Mouse (Mus musculus) spleen, postnatal 14 days (tissue): ENCODE measurements around the gene Sept7.
"Not testable (repeated sequence)": the region's sequence is repeated elsewhere in the genome, so short reads cannot be mapped to it uniquely, and the experiment has no call there.

Experiments
- DNase-seq, 2 experiments: peaks; one replicate each; pipeline ENCODE4 v3.0.0; 2021 to 2022; ENCODE audit warnings: low spot score in 2 of 2

Sept7 gene

GRCm38 (mm10) chr9:25252283-25252726 lies at the start of gene Sept7:
Gene Sept7, plus strand, starts transcription at chr9:25252439.
- DNase-seq, result peak; percentile 98

- DNase-seq, result no peak
Measured at GRCm38 (mm10) chr9:25208087-25208803, 44.0 kb upstream of the Sept7 start.

GRCm38 (mm10) chr9:25212309-25213163 lies 39.7 kb upstream of the Sept7 start:
- DNase-seq, result no peak

- DNase-seq, result no peak
Measured at GRCm38 (mm10) chr9:25213164-25213557, 39.1 kb upstream of the Sept7 start.

GRCm38 (mm10) chr9:25215411-25215810 lies 36.8 kb upstream of the Sept7 start:
- no peak for DNase-seq

- no peak for DNase-seq
Measured at GRCm38 (mm10) chr9:25216210-25216609, 36.0 kb upstream of the Sept7 start.

- no peak for DNase-seq
Measured at GRCm38 (mm10) chr9:25218954-25219353, 33.3 kb upstream of the Sept7 start.

GRCm38 (mm10) chr9:25219882-25220281 lies 32.4 kb upstream of the Sept7 start:
- no peak for DNase-seq

- DNase-seq, result no peak
Measured at GRCm38 (mm10) chr9:25224959-25225358, 27.3 kb upstream of the Sept7 start.

GRCm38 (mm10) chr9:25229740-25230139 lies 22.5 kb upstream of the Sept7 start:
- DNase-seq, result no peak

- DNase-seq, result no peak
Measured at GRCm38 (mm10) chr9:25230213-25231039, 21.8 kb upstream of the Sept7 start.

GRCm38 (mm10) chr9:25241065-25241464 lies 11.2 kb upstream of the Sept7 start:
- DNase-seq, result no peak

GRCm38 (mm10) chr9:25241783-25242182 lies 10.5 kb upstream of the Sept7 start:
- DNase-seq, result not testable (repeated sequence)

GRCm38 (mm10) chr9:25242266-25242665 lies 10.0 kb upstream of the Sept7 start:
- no peak for DNase-seq

- DNase-seq, result no peak
Measured at GRCm38 (mm10) chr9:25243926-25244657, 8.1 kb upstream of the Sept7 start.

- no peak for DNase-seq
Measured at GRCm38 (mm10) chr9:25245125-25245524, 7.1 kb upstream of the Sept7 start.

- DNase-seq, result no peak
Measured at GRCm38 (mm10) chr9:25246508-25246907, 5.7 kb upstream of the Sept7 start.

- no peak for DNase-seq
Measured at GRCm38 (mm10) chr9:25251174-25251573, 1.1 kb upstream of the Sept7 start.

- peak in 1 of 2 experiments; percentile 77 for DNase-seq
Measured at GRCm38 (mm10) chr9:25251611-25252282, 492 bp upstream of the Sept7 start.

GRCm38 (mm10) chr9:25252759-25253477 lies 679 bp downstream of the Sept7 start:
- peak; percentile 35 to 52 for DNase-seq
